Mouse (Mus musculus): ENCODE measurements around the gene St3gal3. TPM values are rescaled to one million over a fixed set of nuclear protein-coding genes. Genes with fewer than 3 reads are reported as not detected.

St3gal3 gene
- polyA plus RNA-seq, 1 experiment: 19.3 TPM

- no peak overlapping the region for H3K4me3 ChIP-seq (ENCODE audit: control insufficient read depth, insufficient read depth, low read length)
- H3K27ac ChIP-seq (ENCODE audit: control insufficient read depth, insufficient read depth, low read length): no peak overlapping the region
- peaks cover 28% of the 10 kb centered on the region for H3K36me3 ChIP-seq (ENCODE audit: control insufficient read depth, insufficient read depth, low read length)
- no peak for TF ChIP-seq CTCF (IDR thresholded peaks at IDR 0.05; ENCODE audit: borderline replicate concordance, control insufficient read depth, extremely low read depth, insufficient read depth, low read length, poor library complexity)
- no peak for TF ChIP-seq POLR2A (IDR thresholded peaks at IDR 0.05; ENCODE audit: control insufficient read depth, extremely low read depth, insufficient read depth, low read length, poor library complexity)
- no peaks in the 10 kb centered on the region for H3K27me3 ChIP-seq (ENCODE audit: control insufficient read depth, insufficient read depth, low read length)
- no peaks in the 10 kb centered on the region for H3K4me1 ChIP-seq (replicated peaks; ENCODE audit: control insufficient read depth, insufficient read depth, low read length)
- no peak for DNase-seq
- WGBS: 94% methylated on average over 3 of the region's 3 CpGs
Measured at GRCm38 (mm10) chr4:117906196-117906595, 228.5 kb downstream of the St3gal3 start.

GRCm38 (mm10) chr4:117904761-117905160, 230.0 kb downstream of the St3gal3 start:
- no peak overlapping the region for H3K4me3 ChIP-seq (ENCODE audit: control insufficient read depth, insufficient read depth, low read length)
- no peaks in the 10 kb centered on the region for H3K27me3 ChIP-seq (ENCODE audit: control insufficient read depth, insufficient read depth, low read length)
- H3K4me1 ChIP-seq (replicated peaks; ENCODE audit: control insufficient read depth, insufficient read depth, low read length): no peaks in the 10 kb centered on the region
- H3K36me3 ChIP-seq (ENCODE audit: control insufficient read depth, insufficient read depth, low read length): peaks cover 38% of the 10 kb centered on the region
- DNase-seq: no peak
- WGBS: 97% methylated on average over 8 of the region's 8 CpGs
- no peak for TF ChIP-seq CTCF (IDR thresholded peaks at IDR 0.05; ENCODE audit: borderline replicate concordance, control insufficient read depth, extremely low read depth, insufficient read depth, low read length, poor library complexity)
- no peak for TF ChIP-seq POLR2A (IDR thresholded peaks at IDR 0.05; ENCODE audit: control insufficient read depth, extremely low read depth, insufficient read depth, low read length, poor library complexity)
- H3K27ac ChIP-seq (ENCODE audit: control insufficient read depth, insufficient read depth, low read length): no peak overlapping the region

GRCm38 (mm10) chr4:117904094-117904493, 230.6 kb downstream of the St3gal3 start:
- H3K27ac ChIP-seq (ENCODE audit: control insufficient read depth, insufficient read depth, low read length): no peak overlapping the region
- TF ChIP-seq POLR2A (IDR thresholded peaks at IDR 0.05; ENCODE audit: control insufficient read depth, extremely low read depth, insufficient read depth, low read length, poor library complexity) (no peak), CTCF (IDR thresholded peaks at IDR 0.05; ENCODE audit: borderline replicate concordance, control insufficient read depth, extremely low read depth, insufficient read depth, low read length, poor library complexity) (no peak)
- no peaks in the 10 kb centered on the region for H3K27me3 ChIP-seq (ENCODE audit: control insufficient read depth, insufficient read depth, low read length)
- 97% methylated on average over 10 of the region's 10 CpGs for WGBS
- peaks cover 38% of the 10 kb centered on the region for H3K36me3 ChIP-seq (ENCODE audit: control insufficient read depth, insufficient read depth, low read length)
- H3K4me3 ChIP-seq (ENCODE audit: control insufficient read depth, insufficient read depth, low read length): no peak overlapping the region
- no peaks in the 10 kb centered on the region for H3K4me1 ChIP-seq (replicated peaks; ENCODE audit: control insufficient read depth, insufficient read depth, low read length)
- no peak for DNase-seq

- 88% methylated on average over 3 of the region's 3 CpGs for WGBS
- TF ChIP-seq POLR2A (IDR thresholded peaks at IDR 0.05; ENCODE audit: control insufficient read depth, extremely low read depth, insufficient read depth, low read length, poor library complexity): no peak
- TF ChIP-seq CTCF (IDR thresholded peaks at IDR 0.05; ENCODE audit: borderline replicate concordance, control insufficient read depth, extremely low read depth, insufficient read depth, low read length, poor library complexity): no peak
- Histone ChIP-seq H3K36me3 (ENCODE audit: control insufficient read depth, insufficient read depth, low read length) (peaks cover 21% of the 10 kb centered on the region), H3K27me3 (ENCODE audit: control insufficient read depth, insufficient read depth, low read length) (no peaks in the 10 kb centered on the region), H3K4me3 (ENCODE audit: control insufficient read depth, insufficient read depth, low read length) (no peak overlapping the region), H3K4me1 (replicated peaks; ENCODE audit: control insufficient read depth, insufficient read depth, low read length) (no peaks in the 10 kb centered on the region), H3K27ac (ENCODE audit: control insufficient read depth, insufficient read depth, low read length) (no peak overlapping the region)
- no peak for DNase-seq
Measured at GRCm38 (mm10) chr4:117898111-117898510, 236.6 kb downstream of the St3gal3 start.

GRCm38 (mm10) chr4:117896031-117896430, 238.7 kb downstream of the St3gal3 start:
- Histone ChIP-seq H3K36me3 (ENCODE audit: control insufficient read depth, insufficient read depth, low read length) (peaks cover 8% of the 10 kb centered on the region; the same call in 1 of the 2 replicates), H3K27ac (ENCODE audit: control insufficient read depth, insufficient read depth, low read length) (no peak overlapping the region), H3K27me3 (ENCODE audit: control insufficient read depth, insufficient read depth, low read length) (no peaks in the 10 kb centered on the region), H3K4me3 (ENCODE audit: control insufficient read depth, insufficient read depth, low read length) (no peak overlapping the region), H3K4me1 (replicated peaks; ENCODE audit: control insufficient read depth, insufficient read depth, low read length) (peaks cover 7% of the 10 kb centered on the region)
- DNase-seq: no peak
- TF ChIP-seq CTCF (IDR thresholded peaks at IDR 0.05; ENCODE audit: borderline replicate concordance, control insufficient read depth, extremely low read depth, insufficient read depth, low read length, poor library complexity): no peak
- no peak for TF ChIP-seq POLR2A (IDR thresholded peaks at IDR 0.05; ENCODE audit: control insufficient read depth, extremely low read depth, insufficient read depth, low read length, poor library complexity)
- 94% methylated on average over 6 of the region's 6 CpGs for WGBS

- peaks cover 4% of the 10 kb centered on the region; the same call in 1 of the 2 replicates for H3K36me3 ChIP-seq (ENCODE audit: control insufficient read depth, insufficient read depth, low read length)
- H3K27ac ChIP-seq (ENCODE audit: control insufficient read depth, insufficient read depth, low read length): no peak overlapping the region
- peaks cover 11% of the 10 kb centered on the region for H3K4me1 ChIP-seq (replicated peaks; ENCODE audit: control insufficient read depth, insufficient read depth, low read length)
- no peaks in the 10 kb centered on the region for H3K27me3 ChIP-seq (ENCODE audit: control insufficient read depth, insufficient read depth, low read length)
- WGBS: 93% methylated on average over 7 of the region's 7 CpGs
- TF ChIP-seq CTCF (IDR thresholded peaks at IDR 0.05; ENCODE audit: borderline replicate concordance, control insufficient read depth, extremely low read depth, insufficient read depth, low read length, poor library complexity): no peak
- no peak for TF ChIP-seq POLR2A (IDR thresholded peaks at IDR 0.05; ENCODE audit: control insufficient read depth, extremely low read depth, insufficient read depth, low read length, poor library complexity)
- no peak overlapping the region for H3K4me3 ChIP-seq (ENCODE audit: control insufficient read depth, insufficient read depth, low read length)
- no peak for DNase-seq
Measured at GRCm38 (mm10) chr4:117895339-117895738, 239.4 kb downstream of the St3gal3 start.

- Histone ChIP-seq H3K36me3 (ENCODE audit: control insufficient read depth, insufficient read depth, low read length) (no peaks in the 10 kb centered on the region; the same call in 1 of the 2 replicates), H3K27me3 (ENCODE audit: control insufficient read depth, insufficient read depth, low read length) (no peaks in the 10 kb centered on the region), H3K27ac (ENCODE audit: control insufficient read depth, insufficient read depth, low read length) (no peak overlapping the region), H3K4me1 (replicated peaks; ENCODE audit: control insufficient read depth, insufficient read depth, low read length) (peaks cover 11% of the 10 kb centered on the region), H3K4me3 (ENCODE audit: control insufficient read depth, insufficient read depth, low read length) (no peak overlapping the region)
- DNase-seq: no peak
- 96% methylated on average over 8 of the region's 8 CpGs for WGBS
- TF ChIP-seq CTCF (IDR thresholded peaks at IDR 0.05; ENCODE audit: borderline replicate concordance, control insufficient read depth, extremely low read depth, insufficient read depth, low read length, poor library complexity) (no peak), POLR2A (IDR thresholded peaks at IDR 0.05; ENCODE audit: control insufficient read depth, extremely low read depth, insufficient read depth, low read length, poor library complexity) (no peak)
Measured at GRCm38 (mm10) chr4:117894601-117895000, 240.1 kb downstream of the St3gal3 start.
